8 mouse cellular contexts compared by ENCODE assay signal in the genomic region with DNA sequence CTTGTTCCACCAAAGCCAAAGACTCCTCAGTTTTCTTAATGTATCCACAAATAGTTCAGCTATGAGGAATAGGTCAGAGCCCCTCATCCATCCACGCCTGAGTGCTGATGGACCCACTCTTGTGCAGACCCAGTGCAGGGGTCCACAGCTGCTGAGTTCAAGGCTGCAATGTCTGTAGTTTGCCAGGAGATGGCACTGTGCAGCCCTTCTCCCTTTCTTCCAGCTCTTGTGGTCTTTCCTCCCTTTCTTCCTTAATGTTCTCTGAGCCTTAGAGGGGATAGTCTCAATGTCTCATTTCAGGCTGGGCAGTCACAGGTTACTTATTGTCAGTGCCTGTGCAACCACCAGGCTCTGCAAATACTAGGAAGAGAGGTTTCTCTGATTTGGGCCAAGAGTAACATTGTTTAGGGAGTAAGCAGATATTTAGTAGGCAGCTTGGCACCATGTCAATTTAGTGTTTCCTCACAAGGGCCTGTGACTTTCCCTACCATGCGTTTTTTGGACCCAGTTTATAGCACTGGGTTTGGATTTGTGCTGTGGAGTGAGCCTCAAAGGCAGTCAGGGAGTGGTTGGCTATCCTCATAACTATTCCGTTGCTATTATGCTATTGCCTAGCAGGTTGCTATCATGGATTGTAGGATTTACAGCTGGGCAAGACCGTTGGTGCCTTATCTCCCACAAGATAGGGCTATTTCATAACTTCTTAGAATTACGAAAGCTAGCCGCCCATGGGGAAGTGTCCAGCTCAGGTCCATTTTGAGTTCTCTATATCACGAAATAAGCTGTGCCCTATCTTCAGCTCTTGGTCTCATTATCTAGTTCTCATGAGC. TPM values are rescaled to one million over a fixed set of nuclear protein-coding genes. Genes with fewer than 3 reads are reported as not detected.
DNase-seq lines count a peak whose midpoint lies in the region; ATAC-seq and TF ChIP-seq lines count a peak whose summit lies in the region.

No protein-coding gene starts in this region.

- no peak for TF ChIP-seq POLR2A in testis, adult 2 months (IDR thresholded peaks at IDR 0.05; ENCODE audit: control insufficient read depth, low read depth, low read length)

- H3K27me3 ChIP-seq in testis, adult 2 months (ENCODE audit: control insufficient read depth, insufficient read depth, low read length): no peaks in the 10 kb centered on the region

- H3K36me3 ChIP-seq in testis, adult 2 months (ENCODE audit: control insufficient read depth, insufficient read depth, low read length): no peaks in the 10 kb centered on the region

- peak; percentile 76; the same call in 1 of the 2 replicates for TF ChIP-seq CTCF in testis, adult 2 months (IDR thresholded peaks at IDR 0.05; ENCODE audit: control insufficient read depth, insufficient read depth, insufficient replicate concordance, low read depth, low read length)

- DNase-seq in heart, adult 18-20 months: peak; percentile 23 to 25
- no peak for DNase-seq in heart, postnatal 25 days (ENCODE audit: low spot score)
- no peak for DNase-seq in testis, postnatal 10 days (ENCODE audit: low spot score)
- no peak for DNase-seq in layer of hippocampus, adult 9-11 months
- DNase-seq in gastrocnemius, postnatal 4 days (ENCODE audit: low spot score in 2 of 2): no peak

- H3K27ac ChIP-seq in testis, adult 2 months (ENCODE audit: control insufficient read depth, insufficient read depth, low read depth, low read length): no peak overlapping the region

- intact Hi-C loops in heart, postnatal 25 days (cut with DNase I): no loop called here

- no peak overlapping the region for H3K4me3 ChIP-seq in testis, adult 2 months (ENCODE audit: control insufficient read depth, low read depth, low read length)

- H3K4me1 ChIP-seq in testis, adult 2 months (ENCODE audit: control insufficient read depth, insufficient read depth, low read length): no peaks in the 10 kb centered on the region

- peak; percentile 86 for ATAC-seq in granulocyte monocyte progenitor cell, adult 5-6 weeks (replicated peaks; ENCODE audit: poor library complexity, severe bottlenecking)
- peak; percentile 71 for ATAC-seq in megakaryocyte, adult 5-6 weeks (ENCODE audit: poor library complexity, severe bottlenecking)

RNA-seq across cellular contexts. Expression of gene Shank2, which starts 54.2 kb away (rescaled TPM):
- under 1 TPM; 0.20 to 0.41 TPM for total RNA-seq in heart, adult 18-20 months (2021)
- total RNA-seq in heart, postnatal 25 days (2021): under 1 TPM; 0.42 to 0.59 TPM
- 30.0 and 34.7 TPM in 2 replicates for polyA plus RNA-seq in testis, adult 2 months (2012; rRNA removed)
- total RNA-seq in granulocyte monocyte progenitor cell, adult 5-6 weeks (2014; fragmentation: Nextera tagmentation): not detected in 2 replicates
- not detected in 2 replicates for total RNA-seq in granulocyte monocyte progenitor cell, adult 5-6 weeks (2017)
- not detected in 2 replicates for total RNA-seq in megakaryocyte, adult 5-6 weeks (2015)
- total RNA-seq in megakaryocyte, adult 5-6 weeks (2017): 0.18 TPM in 1 of 2 replicates, not detected in the other
- under 1 TPM; 0.52 to 0.88 TPM for total RNA-seq in gastrocnemius, postnatal 4 days (2021)

Comparison
In these comparisons a context has a peak if more than half of its experiments do, and no peak if none do; other contexts are left out.
1. DNase-seq: peak in heart, adult 18-20 months (2 of 2); none in heart, postnatal 25 days (single experiment), testis, postnatal 10 days (single experiment), layer of hippocampus, adult 9-11 months (single experiment) and gastrocnemius, postnatal 4 days (0 of 2).